10 mouse cellular contexts compared by ENCODE assay signal in the genomic region with DNA sequence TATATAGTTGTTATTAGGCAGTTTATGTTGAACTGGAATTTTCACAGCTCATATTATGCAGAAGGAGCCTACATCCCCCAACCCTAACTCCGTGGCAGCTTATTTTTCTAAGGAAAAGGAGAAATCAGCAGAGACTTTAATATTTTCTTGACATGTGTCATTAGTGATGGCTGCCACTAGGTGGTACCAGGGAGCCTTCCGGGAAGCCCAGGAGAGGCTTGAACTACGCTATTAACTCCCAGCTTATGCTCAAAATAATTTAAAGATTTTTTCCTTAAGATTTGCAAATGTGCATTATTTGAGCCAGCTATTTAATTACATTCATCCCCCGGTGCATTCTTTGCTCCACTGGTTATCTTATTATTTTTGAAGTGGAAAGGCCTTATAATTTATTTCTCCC.
DNase-seq lines count a peak whose midpoint lies in the region; ATAC-seq and TF ChIP-seq lines count a peak whose summit lies in the region.
"Had no signal": no experiment of that assay in that cellular context is flagged by ENCODE, and none has a peak within 500 bp of the region (broad histone marks: within the 10 kb centered on the region; RNA-seq: fewer than 3 reads in every experiment).

No protein-coding gene starts in this region.

- H3K4me3 ChIP-seq in lung, postnatal 0 days (ENCODE audit: low read depth, low read length), result no peak overlapping the region
- H3K4me3 ChIP-seq: heart, embryonic 15.5 days; myocyte had no signal

- TF ChIP-seq CTCF in lung, postnatal 0 days (IDR thresholded peaks at IDR 0.05), result peak; percentile 75

- H3K4me2 ChIP-seq in lung, postnatal 0 days (replicated peaks; ENCODE audit: low read depth, low read length), result no peak overlapping the region
- H3K4me2 ChIP-seq: heart, embryonic 15.5 days had no signal

- H3K36me3 ChIP-seq in lung, postnatal 0 days (ENCODE audit: insufficient read depth, low read length), result no peaks in the 10 kb centered on the region
- H3K36me3 ChIP-seq: heart, embryonic 15.5 days had no signal

- H3K9me3 ChIP-seq in lung, postnatal 0 days (ENCODE audit: low read length), result no peaks in the 10 kb centered on the region
- H3K9me3 ChIP-seq: heart, embryonic 15.5 days had no signal

- no peaks in the 10 kb centered on the region for H3K4me1 ChIP-seq in lung, postnatal 0 days (ENCODE audit: insufficient read depth, low read depth, low read length)
- H3K4me1 ChIP-seq: heart, embryonic 15.5 days had no signal

- ATAC-seq in lung, postnatal 0 days, result no peak

- H3K9ac ChIP-seq in lung, postnatal 0 days (replicated peaks; ENCODE audit: low read depth), result no peak overlapping the region
- H3K9ac ChIP-seq: heart, embryonic 15.5 days had no signal

- peaks cover 5% of the 10 kb centered on the region; the same call in 1 of the 2 replicates for H3K27me3 ChIP-seq in lung, postnatal 0 days (replicated peaks; ENCODE audit: insufficient read depth, low read length)

- 11% methylated on average over 4 of the region's 4 CpGs for WGBS in lung, postnatal 0 days

- DNase-seq in gastrocnemius, postnatal 10 days, result peak; percentile 45
- DNase-seq in gastrocnemius, adult 8-10 months (ENCODE audit: low spot score in 2 of 2), result no peak
- peak; percentile 16 for DNase-seq in ovary, postnatal 36 days (ENCODE audit: low spot score)
- no peak for DNase-seq in ovary, postnatal 10 days (ENCODE audit: low spot score)
- peak; percentile 14 for DNase-seq in c-Kit-positive CD71-positive TER-119-positive erythroid progenitor cells, embryonic 14.5 days (ENCODE audit: low spot score)
- peak; percentile 23 to 26 for DNase-seq in frontal cortex, postnatal 36 days (ENCODE audit: low spot score in 2 of 2)
- peak; percentile 60 for DNase-seq in lung, postnatal 0 days (ENCODE audit: low spot score)
- peak; percentile 76 for DNase-seq in testis, postnatal 10 days (ENCODE audit: low spot score)

- H3K27ac ChIP-seq in lung, postnatal 0 days (ENCODE audit: low read length), result no peak overlapping the region
- H3K27ac ChIP-seq: heart, embryonic 15.5 days had no signal

- no peak for TF ChIP-seq EP300 in lung, postnatal 0 days (IDR thresholded peaks at IDR 0.05)

Comparison
In these comparisons a context has a peak if more than half of its experiments do, and no peak if none do; other contexts are left out.
1. DNase-seq: peak in gastrocnemius, postnatal 10 days (single experiment), ovary, postnatal 36 days (single experiment), c-Kit-positive CD71-positive TER-119-positive erythroid progenitor cells, embryonic 14.5 days (single experiment), frontal cortex, postnatal 36 days (2 of 2), lung, postnatal 0 days (single experiment) and testis, postnatal 10 days (single experiment); none in gastrocnemius, adult 8-10 months (0 of 2) and ovary, postnatal 10 days (single experiment).